Mouse (Mus musculus) adrenal gland, adult (tissue): ENCODE data around the gene Gm20388.
A peak's percentile ranks its signal among the peaks of the same experiment; 100 is the strongest.
"Not testable (repeated sequence)": the region's sequence is repeated elsewhere in the genome, so short reads cannot be mapped to it uniquely, and the experiment has no call there.

Source experiments
- DNase-seq, 2 experiments: peaks; one replicate each; pipeline ENCODE4 v3.0.0; 2022 to 2023; ENCODE audit warnings: low spot score in 1 of 2; ENCODE audit not compliant: inconsistent age in 2 of 2

Gene Gm20388

DNA sequence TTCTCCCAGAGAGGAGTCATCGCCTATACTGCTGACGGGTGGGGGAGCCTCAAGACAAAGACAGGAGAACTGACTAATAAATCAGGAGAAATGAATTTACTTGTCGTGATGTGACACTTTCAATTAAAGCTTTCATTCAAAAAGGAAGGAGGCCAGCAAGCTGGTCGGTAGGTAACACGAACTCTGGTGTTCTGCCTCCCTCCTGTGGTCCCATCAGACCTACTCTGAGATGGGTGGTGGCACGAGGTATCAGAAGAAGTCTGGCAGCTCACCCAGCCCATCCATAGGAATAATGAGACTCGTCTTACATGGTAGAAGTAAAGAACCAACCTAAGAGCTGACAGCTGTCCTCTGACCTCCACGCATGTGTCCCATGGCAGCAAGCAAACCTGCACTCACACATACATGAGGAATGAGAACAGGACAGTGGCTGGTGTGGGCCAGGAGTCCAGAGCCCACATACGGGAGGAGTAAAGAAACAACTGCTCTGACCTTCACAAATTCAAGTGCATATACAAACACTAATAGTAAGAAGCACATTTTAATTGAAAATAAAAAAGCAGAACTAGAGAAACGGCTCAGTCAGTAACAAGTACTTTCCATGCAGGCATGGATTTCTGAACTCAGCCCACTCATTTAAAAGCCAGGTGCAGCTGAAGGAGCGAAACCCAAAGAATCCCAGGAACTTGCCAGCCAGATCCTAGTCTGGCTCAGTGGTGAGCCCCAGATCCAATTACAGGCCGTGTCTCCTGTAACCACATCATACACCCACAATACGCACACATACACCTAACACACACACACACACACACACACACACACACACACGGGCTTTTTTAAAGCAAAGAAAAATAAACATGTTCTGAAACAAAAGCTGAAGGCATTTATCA is 3093.6 kb downstream of the Gm20388 start:
- DNase-seq: no peak

- no peak for DNase-seq
Measured at GRCm38 (mm10) chr8:123005328-123005727, 3094.7 kb downstream of the Gm20388 start.

DNA sequence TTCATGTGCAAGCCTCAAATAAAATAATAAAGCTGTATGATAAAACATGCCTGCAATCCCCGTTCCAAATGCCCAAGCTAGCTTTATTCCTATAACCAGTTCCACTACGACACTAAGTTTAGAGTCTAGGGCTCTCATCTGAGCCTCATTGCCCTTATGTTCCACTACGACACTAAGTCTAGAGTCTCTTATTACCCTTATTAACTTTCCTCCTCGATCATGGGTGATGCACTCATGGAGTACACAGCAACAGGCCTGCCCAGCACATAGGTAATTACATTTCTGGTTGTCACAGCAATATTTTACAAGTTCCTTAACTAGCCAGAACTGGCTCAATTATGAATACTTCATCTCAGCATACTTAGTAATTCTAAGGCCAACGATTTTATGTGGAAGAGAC is 3095.2 kb downstream of the Gm20388 start:
- no peak for DNase-seq

DNA sequence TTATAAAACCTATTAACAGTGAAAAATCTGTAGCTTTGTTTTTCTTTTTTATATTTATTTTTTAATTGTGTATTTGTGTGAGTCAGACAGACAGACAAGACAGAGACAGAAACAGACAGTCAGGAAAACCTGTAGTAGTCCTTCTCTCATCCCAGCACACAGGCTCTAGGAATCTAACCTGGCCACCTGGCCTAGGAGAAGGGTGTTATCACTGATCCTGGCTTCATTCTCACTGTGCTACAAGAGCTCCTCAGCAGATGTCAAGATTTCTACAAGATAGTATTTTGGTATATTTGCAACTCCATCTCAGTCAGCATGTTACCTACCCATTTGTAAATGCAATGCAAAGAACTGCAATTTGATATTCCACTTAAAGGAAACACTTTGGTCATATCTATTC is 3100.7 kb downstream of the Gm20388 start:
- DNase-seq: no peak

- no peak for DNase-seq
Measured at GRCm38 (mm10) chr8:123014429-123014828, 3103.8 kb downstream of the Gm20388 start.

DNA sequence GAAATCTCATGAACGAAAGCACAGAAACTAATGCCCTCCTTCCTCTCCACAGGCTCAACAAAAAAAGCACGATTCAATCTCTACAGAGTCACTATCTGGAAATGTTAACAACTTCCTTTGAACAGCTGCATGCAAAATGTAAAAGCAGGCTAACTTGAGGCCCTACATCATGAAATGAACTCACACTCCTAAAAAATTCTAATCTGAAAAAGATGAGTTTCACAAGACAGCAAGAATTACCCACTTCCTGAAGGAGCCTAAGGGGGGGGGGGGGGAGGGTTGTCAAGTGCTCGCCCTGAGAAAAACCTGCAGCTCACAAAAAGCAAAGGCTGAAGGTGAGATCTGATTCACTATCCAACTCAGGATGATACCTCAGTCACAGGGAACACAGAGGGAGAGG is 3104.4 kb downstream of the Gm20388 start:
- no peak for DNase-seq

DNA sequence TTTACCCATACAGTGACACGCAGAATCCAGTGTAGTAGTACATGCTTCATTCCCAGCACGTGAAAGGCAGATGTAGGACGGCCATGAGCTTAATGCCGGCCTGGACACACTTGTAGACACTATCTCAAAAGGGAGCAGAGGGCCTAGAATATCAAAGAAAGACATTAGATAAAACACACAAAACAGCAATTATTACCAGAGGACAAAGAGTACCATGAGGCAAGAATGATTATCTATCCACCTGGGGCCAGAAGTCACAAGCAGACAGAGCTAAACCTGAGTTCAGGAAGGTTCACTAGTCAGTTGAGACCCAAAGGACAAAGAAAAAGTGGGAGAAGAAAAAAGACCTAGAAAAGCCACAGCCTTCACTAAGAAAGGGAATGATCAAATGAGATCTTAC is 3106.5 kb downstream of the Gm20388 start:
- no peak for DNase-seq

DNA sequence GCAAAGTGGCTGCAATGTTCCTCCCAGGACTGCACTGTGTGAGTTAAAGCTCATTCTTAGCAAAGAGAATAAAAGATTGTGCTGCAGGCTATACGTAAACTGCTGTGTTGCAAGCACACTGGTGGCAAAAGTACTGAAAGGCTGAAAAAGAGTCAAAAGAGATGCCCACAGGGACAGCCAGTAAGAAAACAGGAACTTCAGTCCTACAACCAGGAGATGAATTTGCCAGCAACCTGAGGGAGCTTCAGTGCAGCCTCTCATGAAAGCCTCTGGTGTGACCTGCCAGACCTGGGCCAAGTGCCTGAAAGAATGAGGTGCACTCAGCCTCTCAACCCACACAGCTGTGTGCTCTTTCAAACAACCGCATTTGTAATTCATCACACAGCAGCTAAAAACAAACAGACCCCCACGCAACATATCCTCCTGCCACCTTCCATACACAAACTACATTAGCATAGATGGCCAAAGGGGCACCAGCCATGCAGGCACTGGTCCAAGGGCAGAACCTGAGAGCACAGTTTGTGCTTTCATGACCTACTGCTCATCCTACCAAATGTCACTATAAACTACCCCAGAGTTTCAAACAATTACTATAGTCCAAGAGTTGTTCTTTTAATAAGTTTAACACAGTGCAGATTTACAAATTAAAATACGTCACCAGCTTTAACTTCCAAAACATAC is 3108.0 kb downstream of the Gm20388 start:
- DNase-seq: peak in 1 of 2 experiments; percentile 59

GRCm38 (mm10) chr8:123020084-123020483 is 3109.4 kb downstream of the Gm20388 start:
- no peak for DNase-seq

DNA sequence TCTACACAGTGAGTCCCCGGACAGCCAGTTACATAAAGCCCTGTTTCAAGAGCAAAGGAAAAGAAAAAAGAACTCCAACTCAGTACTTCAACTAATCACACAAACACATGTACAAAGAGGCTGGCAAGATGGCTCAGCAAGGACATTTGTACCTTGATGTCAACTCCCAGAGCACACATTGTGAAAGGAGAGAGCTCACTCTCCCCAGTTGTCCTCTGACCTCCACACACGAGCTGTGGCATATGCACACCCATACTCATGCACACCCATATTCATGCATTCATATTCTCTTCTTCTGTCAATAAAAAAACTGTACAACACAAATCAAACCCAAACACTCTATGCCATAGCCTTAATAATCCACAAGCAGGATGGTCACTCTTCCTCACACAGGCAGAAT is 3110.2 kb downstream of the Gm20388 start:
- no peak for DNase-seq

DNA sequence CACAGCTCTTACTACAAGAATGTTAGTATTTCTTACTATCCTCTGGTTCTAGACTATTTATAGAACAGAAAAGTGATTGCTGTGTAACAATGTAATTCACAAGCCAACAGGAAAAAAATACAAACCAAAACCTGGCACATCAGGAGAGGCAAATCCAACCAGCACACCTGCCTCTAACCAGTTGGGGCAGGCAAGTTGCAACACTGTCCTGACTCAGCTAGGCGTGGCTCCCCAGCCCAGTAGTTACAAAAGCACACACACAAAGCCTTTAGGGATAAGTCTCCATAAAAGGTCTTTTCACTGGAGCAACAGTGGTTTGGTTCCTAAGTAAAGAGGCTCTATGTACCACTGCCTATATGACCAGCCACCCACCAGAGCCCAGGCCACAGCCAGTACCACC is 3110.6 kb downstream of the Gm20388 start:
- peak in 1 of 2 experiments; percentile 74 for DNase-seq

- DNase-seq: peak in 1 of 2 experiments; percentile 54
Measured at GRCm38 (mm10) chr8:123022727-123023126, 3112.1 kb downstream of the Gm20388 start.

- DNase-seq: peak in 1 of 2 experiments; percentile 78
Measured at GRCm38 (mm10) chr8:123024226-123024625, 3113.6 kb downstream of the Gm20388 start.

DNA sequence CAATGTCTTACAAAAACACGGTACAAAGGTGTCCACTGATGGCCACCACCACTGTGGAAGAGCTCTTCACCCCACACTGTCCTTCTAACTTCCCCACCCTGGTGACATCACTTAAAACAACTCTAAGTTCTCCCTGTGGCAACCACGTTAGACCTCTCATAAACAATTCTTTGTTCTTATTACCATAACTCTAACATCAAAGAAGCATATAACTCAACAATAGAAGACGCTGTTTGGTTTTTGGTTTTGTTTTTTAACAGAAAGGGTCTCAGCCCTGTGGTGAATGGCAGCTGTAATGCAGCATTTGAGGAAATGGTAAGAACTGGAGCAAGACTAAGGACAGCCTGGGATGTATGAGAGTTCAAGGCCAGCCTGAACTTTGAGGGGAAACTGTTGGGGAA is 3115.3 kb downstream of the Gm20388 start:
- DNase-seq: peak in 1 of 2 experiments; percentile 69

GRCm38 (mm10) chr8:123027786-123028185 is 3117.1 kb downstream of the Gm20388 start:
- DNase-seq: no peak

- DNase-seq: not testable (repeated sequence)
Measured at GRCm38 (mm10) chr8:123030091-123030490, 3119.4 kb downstream of the Gm20388 start.

GRCm38 (mm10) chr8:123031321-123031978 is 3120.8 kb downstream of the Gm20388 start:
- DNase-seq: no peak

DNA sequence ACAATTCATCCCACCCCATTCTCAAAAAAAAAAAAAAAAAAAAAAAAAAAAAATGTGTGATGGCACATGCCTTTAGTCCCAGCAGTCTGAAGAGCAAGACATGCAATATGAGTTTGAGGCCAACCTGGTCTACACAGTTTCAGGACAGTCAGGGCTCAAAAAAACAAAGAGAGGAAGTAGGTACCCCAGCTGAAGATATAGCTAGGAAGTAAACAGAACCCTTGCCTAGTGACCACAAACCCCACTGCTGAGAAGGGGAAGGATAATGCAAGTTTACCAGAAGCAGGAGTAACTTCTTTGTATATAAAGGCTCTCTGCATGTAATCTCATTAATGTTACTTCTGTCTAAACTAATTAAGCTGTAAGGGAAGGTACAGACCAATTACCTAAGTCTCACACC is 3122.1 kb downstream of the Gm20388 start:
- no peak for DNase-seq

GRCm38 (mm10) chr8:123033431-123033830 is 3122.8 kb downstream of the Gm20388 start:
- no peak for DNase-seq

DNA sequence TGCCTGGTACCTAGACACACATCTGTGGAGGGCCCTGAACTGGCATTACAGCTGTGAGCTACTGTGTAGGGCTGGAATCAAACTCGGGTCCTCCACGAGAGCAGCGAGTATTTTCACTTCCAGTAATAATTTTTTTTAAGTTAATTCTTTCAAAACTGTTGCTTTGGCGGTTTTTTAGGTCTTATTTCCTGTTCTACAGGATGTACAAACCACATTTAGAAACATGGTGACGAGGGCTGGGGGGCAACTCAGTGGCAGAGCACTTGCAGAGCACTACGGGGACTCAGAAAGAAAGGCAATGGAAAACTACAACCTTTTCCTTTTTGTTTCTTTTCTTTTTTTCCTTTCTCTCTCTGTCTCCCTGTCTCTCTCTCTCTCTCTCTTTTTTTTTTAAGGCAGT is 3123.5 kb downstream of the Gm20388 start:
- DNase-seq: no peak

GRCm38 (mm10) chr8:123036956-123037355 is 3126.3 kb downstream of the Gm20388 start:
- peak in 1 of 2 experiments; percentile 55 for DNase-seq

- no peak for DNase-seq
Measured at GRCm38 (mm10) chr8:123037487-123037886, 3126.8 kb downstream of the Gm20388 start.
